Comparison of ENCODE assay signal across 12 mouse cellular contexts in genomic region chr15:77805657-77806056, GRCm38 (mm10). TPM values are rescaled to one million over a fixed set of nuclear protein-coding genes. Genes with fewer than 3 reads are reported as not detected.
DNase-seq lines count a peak whose midpoint lies in the region; ATAC-seq and TF ChIP-seq lines count a peak whose summit lies in the region.
"Had no signal": no experiment of that assay in that cellular context is flagged by ENCODE, and none has a peak within 500 bp of the region (broad histone marks: within the 10 kb centered on the region; RNA-seq: fewer than 3 reads in every experiment).

No protein-coding gene starts in this region.

- peaks cover 91% of the 10 kb centered on the region for H3K4me1 ChIP-seq in heart, embryonic 12.5 days (replicated peaks)
- no peaks in the 10 kb centered on the region; the same call in 1 of the 2 replicates for H3K4me1 ChIP-seq in testis, adult 2 months (ENCODE audit: control insufficient read depth, insufficient read depth, low read length)

- intact Hi-C loops in heart, postnatal 25 days (cut with DNase I): no loop called here
- intact Hi-C loops in left cerebral cortex, postnatal 14 days (cut with DNase I): no loop called here

- no peak for ATAC-seq in heart, embryonic 12.5 days (ENCODE audit: insufficient number of reproducible peaks, low FRiP score)
- ATAC-seq in megakaryocyte progenitor cell, adult 5-6 weeks (replicated peaks; ENCODE audit: poor library complexity): peak; percentile 56
- ATAC-seq: hindbrain, embryonic 16.5 days had no signal

- no peaks in the 10 kb centered on the region for H3K27me3 ChIP-seq in heart, embryonic 12.5 days (replicated peaks)
- no peaks in the 10 kb centered on the region for H3K27me3 ChIP-seq in testis, adult 2 months (ENCODE audit: control insufficient read depth, insufficient read depth, low read length)

- peaks cover 93% of the 10 kb centered on the region for H3K36me3 ChIP-seq in heart, embryonic 12.5 days
- H3K36me3 ChIP-seq in testis, adult 2 months (ENCODE audit: control insufficient read depth, insufficient read depth, low read length): no peaks in the 10 kb centered on the region

- 0 out of 2 replicates have a peak overlapping the region, but pooled peaks have one; percentile 61 for H3K27ac ChIP-seq in heart, embryonic 12.5 days (ENCODE audit: poor library complexity, severe bottlenecking)
- H3K27ac ChIP-seq in testis, adult 2 months (ENCODE audit: control insufficient read depth, insufficient read depth, low read depth, low read length): 0 out of 2 replicates have a peak overlapping the region, but pooled peaks have one; percentile 15

- H3K4me2 ChIP-seq in heart, embryonic 12.5 days: no peak overlapping the region

- WGBS in heart, embryonic 12.5 days: 89% methylated on average over 4 of the region's 4 CpGs

- TF ChIP-seq CTCF in testis, adult 2 months (IDR thresholded peaks at IDR 0.05; ENCODE audit: control insufficient read depth, insufficient read depth, insufficient replicate concordance, low read depth, low read length): no peak

- H3K4me3 ChIP-seq in heart, embryonic 12.5 days: no peak overlapping the region
- no peak overlapping the region for H3K4me3 ChIP-seq in testis, adult 2 months (ENCODE audit: control insufficient read depth, low read depth, low read length)

- DNase-seq in heart, postnatal 25 days (ENCODE audit: low spot score): no peak
- no peak for DNase-seq in testis, postnatal 10 days (ENCODE audit: low spot score)
- DNase-seq in thymus, postnatal 4 days: peak; percentile 48
- DNase-seq in left cerebral cortex, postnatal 14 days (ENCODE audit: low spot score in 2 of 2): no peak
- no peak for DNase-seq in adrenal gland, postnatal 14 days
- DNase-seq: cerebellum, adult 9-10 months; midbrain, embryonic 14.5 days had no signal

- H3K9ac ChIP-seq in heart, embryonic 12.5 days: no peak overlapping the region; the same call in 1 of the 2 replicates

- no peaks in the 10 kb centered on the region for H3K9me3 ChIP-seq in heart, embryonic 12.5 days (replicated peaks)

- TF ChIP-seq POLR2A in testis, adult 2 months (IDR thresholded peaks at IDR 0.05; ENCODE audit: control insufficient read depth, low read depth, low read length): no peak

RNA-seq across cellular contexts. Expression of gene Myh9, which starts 36.3 kb away (rescaled TPM):
- 41.9 and 42.0 TPM in 2 replicates for polyA plus RNA-seq in heart, embryonic 12.5 days (2016; fragmentation: Nextera tagmentation; extraction: Ambion mirVana)
- total RNA-seq in heart, postnatal 25 days (2021): 100 to 1,000 TPM; 122 to 124 TPM
- 4.5 and 4.6 TPM in 2 replicates for polyA plus RNA-seq in testis, adult 2 months (2012; rRNA removed)
- total RNA-seq in megakaryocyte progenitor cell, adult 5-6 weeks (2015): 167 and 191 TPM in 2 replicates
- 238 and 338 TPM in 2 replicates for total RNA-seq in megakaryocyte progenitor cell, adult 5-6 weeks (2017)
- total RNA-seq in left cerebral cortex, postnatal 14 days (2021): 10 to 100 TPM; 70.3 to 73.8 TPM
- 280 and 301 TPM in 2 replicates for total RNA-seq in adrenal gland, postnatal 14 days (2021)

RNA-seq across cellular contexts. Expression of gene Apol8, which starts 48.9 kb away (rescaled TPM):
- 0.65 and 0.74 TPM in 2 replicates for polyA plus RNA-seq in heart, embryonic 12.5 days (2016; fragmentation: Nextera tagmentation; extraction: Ambion mirVana)
- total RNA-seq in heart, postnatal 25 days (2021): not detected
- 0.17 TPM in 2 replicates for polyA plus RNA-seq in testis, adult 2 months (2012; rRNA removed)
- total RNA-seq in megakaryocyte progenitor cell, adult 5-6 weeks (2015): 0.05 and 1.8 TPM in 2 replicates
- 0.14 and 0.50 TPM in 2 replicates for total RNA-seq in megakaryocyte progenitor cell, adult 5-6 weeks (2017)
- 1 to 10 TPM; 1.3 to 3.2 TPM for total RNA-seq in left cerebral cortex, postnatal 14 days (2021)
- 0.30 and 1.7 TPM in 2 replicates for total RNA-seq in adrenal gland, postnatal 14 days (2021)
- polyA plus RNA-seq: liver, adult 2 months had no signal
